Mouse (Mus musculus) right cerebral cortex, postnatal 4 days (tissue): ENCODE measurements at regions not wholly inside any gene's neighbourhood (a gene's known extent, or its start where the extent isn't known, plus 50 kb on each side); places are given as distances from the start of the nearest gene placed in this dataset.

Experiments
- DNase-seq: peaks from one replicate; pipeline ENCODE4 v3.0.0-alpha.2; 2022

- DNase-seq: peak; percentile 8
These were observed 74.4 kb upstream of the Mup5 start for GRCm38 (mm10) chr4:61909409-61909808.

DNA sequence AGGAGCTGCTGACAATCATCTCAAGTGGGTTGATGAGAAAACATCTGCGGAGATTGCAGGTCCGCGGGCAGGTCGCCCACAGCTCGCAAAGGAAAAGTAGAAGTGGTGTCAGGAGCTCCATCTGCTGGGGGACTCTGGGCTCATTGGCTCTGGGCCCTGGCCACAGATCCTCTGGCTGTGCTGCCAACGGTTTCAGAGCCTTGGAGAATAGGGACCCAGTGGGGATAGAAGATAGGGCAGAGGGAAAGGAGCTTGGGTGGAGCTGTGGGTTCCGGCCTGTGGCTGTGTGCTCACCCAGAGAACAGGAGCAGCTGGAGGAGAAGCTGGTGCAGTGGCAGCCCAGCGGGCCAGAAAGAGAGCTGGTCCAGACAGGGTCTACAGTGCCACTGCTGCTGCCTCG, 67.1 kb upstream of the Mup5 start:
- DNase-seq: no peak

DNA sequence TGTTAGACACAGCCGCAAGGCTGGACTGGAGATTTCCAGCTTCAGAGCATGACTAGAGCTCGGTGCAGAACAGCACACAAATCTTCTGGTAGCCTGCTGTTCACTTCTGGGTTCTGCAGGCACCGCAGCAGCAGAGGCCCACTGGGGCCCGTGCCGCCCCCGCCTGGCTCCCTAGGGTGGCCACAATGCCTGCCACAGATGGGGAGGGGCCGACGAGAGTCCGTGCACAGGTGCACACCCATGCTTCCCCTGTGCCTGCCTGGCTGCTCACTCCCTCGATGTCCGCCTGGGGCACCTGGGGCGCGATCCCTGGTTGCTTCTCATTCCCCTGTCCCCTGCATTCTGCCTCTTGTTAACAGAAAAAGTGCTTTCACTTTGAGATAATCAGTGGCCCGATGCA, 63.2 kb upstream of the Mup5 start:
- DNase-seq: no peak

DNA sequence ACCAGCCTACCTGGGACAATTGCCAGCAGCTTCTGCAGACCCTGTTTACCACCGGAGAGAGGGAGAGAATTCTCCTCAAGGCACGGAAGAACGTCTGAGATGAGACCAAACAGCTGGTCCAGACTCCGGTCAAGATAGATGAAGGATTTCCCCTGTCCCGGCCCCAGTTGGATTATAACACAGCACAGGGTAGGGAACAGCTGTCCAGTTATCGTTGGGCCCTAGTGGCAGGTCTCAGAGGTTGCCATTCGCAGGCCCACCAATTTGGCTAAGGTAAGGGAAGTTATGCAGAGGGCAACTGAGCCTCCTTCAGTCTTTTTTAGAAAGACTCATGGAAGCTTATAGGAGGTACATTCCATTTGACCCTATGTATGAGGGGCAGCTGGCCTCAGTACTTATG, 62.1 kb upstream of the Mup5 start:
- no peak for DNase-seq
